Mouse (Mus musculus): Measurements from ENCODE around the gene Azi2.

The Azi2 gene

DNA sequence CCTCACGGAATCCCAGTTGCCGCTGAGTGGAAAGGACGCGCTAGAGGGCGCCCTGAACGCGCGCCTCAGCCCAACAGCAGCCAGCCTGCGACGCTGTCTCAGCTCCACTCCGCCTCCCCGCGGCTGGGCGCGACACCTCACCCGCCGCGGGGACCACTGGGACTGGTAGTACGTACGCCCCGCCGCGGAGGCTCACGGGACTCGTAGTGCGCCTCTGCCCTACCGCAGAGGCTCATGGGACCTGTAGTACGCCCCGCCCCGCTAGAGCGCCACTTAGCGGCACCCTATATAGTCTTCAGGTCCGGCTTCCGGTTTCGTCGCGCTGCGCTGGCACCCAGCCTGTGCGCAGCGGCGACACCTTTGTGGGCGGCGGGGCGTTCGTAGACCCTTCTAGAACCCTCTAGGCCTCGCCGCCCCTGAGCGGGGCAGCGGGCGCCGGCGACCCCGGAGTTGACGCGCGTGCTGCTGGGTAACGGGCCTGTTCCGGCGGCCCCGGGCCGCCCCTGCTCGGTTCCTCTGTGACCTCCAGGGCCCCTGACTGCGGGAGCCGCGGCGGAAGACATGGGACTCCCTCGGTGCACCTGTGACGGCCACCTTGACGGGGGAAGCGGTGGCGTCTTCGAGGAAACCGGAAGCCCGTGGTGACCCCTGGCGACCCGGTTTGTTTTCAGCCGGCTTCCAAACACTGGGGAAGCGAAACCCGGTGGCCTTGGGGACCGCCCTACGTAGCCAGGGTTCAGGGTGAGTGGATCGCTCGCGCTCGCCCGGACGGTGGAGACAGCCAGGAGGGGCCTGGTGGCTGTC lies at the start of gene Azi2:
Gene Azi2 (plus strand): TSS at position 282 of the 804 bp plus-strand sequence.
- in situ Hi-C loops (cut with MboI, MseI): loop anchor here (5.0 kb wide), 1 partner anchor 117 kb away; no protein-coding TSS in a partner anchor

DNA sequence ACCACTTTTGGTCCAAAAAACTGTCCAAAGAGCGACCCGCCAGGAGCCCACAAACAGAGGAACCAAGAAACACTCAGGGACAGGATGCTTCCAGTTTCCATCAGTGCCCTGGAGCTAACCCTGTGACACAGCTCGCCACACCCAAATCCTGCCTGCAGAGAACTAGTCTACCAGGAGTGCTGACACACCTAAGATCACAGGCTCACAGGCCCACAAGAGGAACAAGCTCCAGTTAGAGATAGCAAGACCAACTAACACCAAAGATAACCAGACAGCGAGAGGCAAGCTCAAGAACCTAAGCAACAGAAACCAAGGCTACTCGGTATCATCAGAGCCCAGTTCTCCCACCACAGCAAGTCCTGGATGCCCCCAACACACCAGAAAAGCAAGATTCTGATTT lies 43.7 kb upstream of the Azi2 start:
- in situ Hi-C loops (cut with MboI, MseI): no loop called here

DNA sequence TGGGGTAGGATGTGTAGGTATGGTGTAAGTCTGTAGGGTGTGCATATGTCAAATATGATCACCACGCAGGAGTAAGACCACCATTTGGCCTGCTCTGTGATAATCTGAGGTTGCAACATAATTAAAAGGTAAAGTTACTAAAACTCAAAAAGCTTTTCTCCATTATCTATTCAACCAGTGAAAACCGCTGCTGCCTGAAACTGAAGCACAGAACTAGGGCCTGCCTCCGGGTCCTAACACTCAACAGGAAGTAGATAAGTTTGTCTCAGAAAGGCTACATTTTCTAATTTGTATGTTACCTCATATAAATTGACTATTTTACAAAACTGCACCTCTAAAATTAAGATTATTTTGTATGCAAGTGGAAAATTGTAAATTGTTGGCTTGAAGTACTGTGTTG lies 38.8 kb upstream of the Azi2 start:
- in situ Hi-C loops (cut with MboI, MseI): no loop called here

DNA sequence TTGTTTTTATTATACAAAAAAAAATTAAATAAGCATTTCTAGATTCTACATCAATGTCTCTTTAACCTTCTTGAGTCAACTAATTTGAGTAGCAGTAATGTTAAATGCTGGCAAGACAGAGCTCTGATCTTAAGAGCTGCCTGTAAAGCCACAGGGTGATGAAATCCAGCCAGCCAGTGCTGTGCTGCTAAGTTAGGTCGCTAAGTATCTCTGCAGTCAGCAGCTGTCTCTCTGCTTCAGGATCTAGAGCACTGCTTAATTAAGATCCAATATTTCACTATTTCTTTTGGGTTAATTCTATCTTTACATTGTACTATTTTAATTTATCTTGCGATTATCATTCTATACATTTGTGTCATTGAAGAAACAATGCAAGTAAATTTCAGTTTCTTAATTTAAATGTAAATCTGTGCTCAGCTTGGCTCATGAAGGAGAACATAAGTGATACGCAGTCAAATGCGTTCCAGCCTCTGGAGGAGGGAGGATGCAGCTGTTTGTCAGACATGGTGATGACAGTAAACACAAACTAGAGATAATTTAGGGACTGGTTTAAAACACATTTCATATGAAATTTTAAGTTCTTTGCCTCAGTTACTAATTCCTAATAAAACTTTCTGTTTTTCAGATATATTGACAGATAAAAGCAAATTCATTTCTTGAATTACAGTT lies 36.9 kb upstream of the Azi2 start:
- in situ Hi-C loops (cut with MboI, MseI): no loop called here

DNA sequence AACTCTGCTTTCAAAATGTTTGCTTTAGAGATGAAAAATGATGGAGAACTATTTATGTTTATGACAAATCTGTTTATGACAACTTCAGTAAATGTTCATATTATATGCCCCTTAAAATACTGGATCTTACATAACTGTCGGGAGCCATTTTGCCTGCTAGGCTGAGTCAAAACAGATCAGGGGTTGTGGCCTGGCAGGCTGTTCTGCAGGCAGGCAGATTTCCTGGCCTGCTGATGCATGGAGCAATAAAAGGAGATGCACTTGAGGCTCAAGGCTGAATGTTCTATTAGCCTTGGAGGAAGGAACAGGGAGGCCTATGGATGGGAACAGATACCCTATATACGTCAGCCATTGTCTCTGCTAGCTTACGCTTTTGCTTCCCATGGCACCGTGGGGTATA lies 36.4 kb upstream of the Azi2 start:
- in situ Hi-C loops (cut with MboI, MseI): no loop called here

DNA sequence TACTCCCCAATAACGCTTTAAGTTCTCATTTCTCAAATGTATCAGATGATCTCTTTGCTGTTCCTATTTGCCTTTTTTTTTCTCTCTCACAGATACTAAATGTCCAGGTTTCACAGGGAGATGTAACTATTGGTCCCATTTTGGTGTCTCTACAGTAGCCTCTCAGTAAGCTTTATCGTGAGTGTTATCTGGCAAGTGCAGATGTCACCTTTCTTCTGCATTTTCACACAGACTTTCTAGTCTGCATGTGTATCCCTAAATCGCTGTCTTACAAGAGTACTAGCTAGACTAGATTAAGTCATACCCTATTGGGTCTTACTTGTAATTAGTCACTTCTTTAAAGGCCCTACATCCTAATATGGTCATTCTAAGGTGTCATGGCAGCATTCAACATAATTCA lies 27.4 kb upstream of the Azi2 start:
- in situ Hi-C loops (cut with MboI, MseI): no loop called here

DNA sequence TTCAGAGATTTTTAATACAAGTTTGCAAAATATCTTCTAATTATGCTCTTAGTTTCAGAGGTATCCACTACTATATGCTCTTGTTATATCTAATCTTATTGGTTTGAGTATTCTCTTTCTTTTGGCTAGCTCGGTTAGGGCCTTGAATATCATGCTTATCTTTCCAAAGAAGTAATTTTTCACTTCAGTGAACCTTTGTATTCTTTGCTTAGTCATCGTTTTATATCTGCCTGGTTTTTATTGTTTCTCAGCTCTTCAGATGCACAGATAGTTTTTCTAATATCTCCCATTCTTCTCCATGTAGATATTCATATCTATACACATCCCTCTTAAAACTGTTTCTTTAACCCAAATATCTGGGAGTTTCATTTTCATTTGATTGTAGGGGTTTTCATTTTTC lies 15.3 kb upstream of the Azi2 start:
- in situ Hi-C loops (cut with MboI, MseI): loop anchor here (5.0 kb wide), 1 partner anchor 118 kb away; no protein-coding TSS in a partner anchor

DNA sequence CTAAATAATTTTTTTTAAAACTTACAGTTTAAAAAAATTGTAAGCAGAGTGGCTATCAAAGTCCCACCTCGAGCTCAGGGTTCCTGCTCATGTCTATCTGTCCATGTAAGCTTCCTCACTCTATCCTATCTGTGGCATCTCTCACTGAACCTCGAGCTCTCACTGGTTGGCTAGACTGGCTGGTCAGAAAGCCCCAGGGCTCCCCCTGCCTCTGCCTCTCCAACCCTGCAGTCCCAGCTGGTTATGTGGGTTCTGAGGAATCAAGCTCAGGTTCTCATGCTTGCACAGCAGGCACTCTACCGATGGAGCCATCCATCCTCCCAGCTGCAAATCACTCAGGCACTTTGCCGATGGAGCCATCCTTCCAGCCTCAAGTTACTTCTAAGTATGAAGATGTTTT lies 10.8 kb upstream of the Azi2 start:
- in situ Hi-C loops (cut with MboI, MseI): no loop called here

DNA sequence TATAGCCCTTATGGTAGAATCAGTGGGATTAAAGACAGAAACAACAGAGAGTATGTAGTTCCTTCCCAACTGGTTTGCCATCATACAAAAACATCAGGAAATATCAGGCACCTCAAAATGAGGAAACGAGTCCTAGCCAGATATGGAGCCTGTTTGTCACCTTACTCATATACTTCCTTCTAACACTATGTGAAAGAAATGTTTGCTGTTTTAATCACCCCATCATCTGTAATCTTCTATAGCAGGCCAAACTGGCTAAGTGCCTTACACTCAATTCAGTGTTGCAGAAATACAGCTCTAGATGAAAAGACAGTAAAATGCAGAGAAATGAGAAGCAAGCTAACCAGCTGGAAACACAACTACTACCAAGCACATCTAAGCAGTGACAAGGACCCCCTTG lies 10.0 kb upstream of the Azi2 start:
- in situ Hi-C loops (cut with MboI, MseI): no loop called here

DNA sequence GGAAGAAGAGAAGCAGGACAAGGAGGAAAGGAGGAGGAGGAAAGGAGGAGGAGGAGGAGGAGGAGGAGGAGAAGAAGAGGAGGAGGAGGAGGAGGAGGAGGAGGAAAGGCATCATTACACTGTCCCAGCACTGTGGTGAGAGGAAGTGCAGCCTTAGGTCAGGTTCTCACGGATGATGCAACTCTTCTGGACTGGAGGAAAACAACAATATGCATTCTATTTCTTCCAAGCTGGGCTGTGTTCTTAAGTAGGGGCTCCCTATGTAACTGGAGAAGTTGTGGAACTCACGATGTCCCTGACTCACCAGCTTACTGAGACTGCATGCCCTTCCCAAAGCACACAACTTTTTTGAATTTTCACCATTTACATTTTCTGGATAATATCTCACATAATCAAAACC lies 8.6 kb upstream of the Azi2 start:
- in situ Hi-C loops (cut with MboI, MseI): no loop called here

DNA sequence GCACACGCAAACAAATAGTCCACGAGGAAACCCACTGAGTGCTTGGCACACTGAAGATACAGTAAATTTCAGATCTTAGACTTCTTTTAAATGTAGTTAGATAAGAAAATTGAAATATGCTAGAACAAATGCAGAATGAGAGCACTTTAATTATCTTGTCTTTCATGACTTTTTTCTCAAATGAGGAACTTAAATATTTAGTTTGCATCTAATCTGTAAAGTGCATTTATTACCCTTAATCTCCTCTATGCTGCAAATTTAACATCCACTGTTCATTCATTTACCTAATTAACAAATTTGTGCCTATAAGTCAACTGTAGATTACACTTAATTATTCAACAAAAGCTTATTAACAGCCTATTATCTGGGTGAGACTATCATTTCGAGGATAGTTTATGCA lies 5.3 kb upstream of the Azi2 start:
- in situ Hi-C loops (cut with MboI, MseI): no loop called here

DNA sequence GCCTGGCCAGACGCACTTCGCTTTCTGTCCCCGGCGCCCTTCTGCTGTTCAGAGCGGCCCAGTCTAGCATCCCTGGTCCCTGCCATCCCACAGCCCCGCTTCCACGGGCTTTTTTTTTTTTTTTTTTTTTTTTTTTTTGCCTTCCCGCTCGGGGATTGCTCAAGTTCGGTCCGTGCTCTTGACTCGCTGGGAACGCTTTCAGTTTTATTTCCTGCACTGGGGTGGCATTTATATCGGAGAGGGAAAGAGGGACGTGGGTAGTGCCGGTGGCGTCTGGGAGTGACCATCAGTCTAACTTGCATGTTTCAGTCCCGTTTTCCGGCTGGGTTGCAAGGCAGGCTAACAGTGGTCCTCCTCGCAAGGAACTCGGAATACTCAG lies 712 bp downstream of the Azi2 start:
- in situ Hi-C loops (cut with MboI, MseI): loop anchor here (5.0 kb wide), 1 partner anchor 116 kb away; no protein-coding TSS in a partner anchor

DNA sequence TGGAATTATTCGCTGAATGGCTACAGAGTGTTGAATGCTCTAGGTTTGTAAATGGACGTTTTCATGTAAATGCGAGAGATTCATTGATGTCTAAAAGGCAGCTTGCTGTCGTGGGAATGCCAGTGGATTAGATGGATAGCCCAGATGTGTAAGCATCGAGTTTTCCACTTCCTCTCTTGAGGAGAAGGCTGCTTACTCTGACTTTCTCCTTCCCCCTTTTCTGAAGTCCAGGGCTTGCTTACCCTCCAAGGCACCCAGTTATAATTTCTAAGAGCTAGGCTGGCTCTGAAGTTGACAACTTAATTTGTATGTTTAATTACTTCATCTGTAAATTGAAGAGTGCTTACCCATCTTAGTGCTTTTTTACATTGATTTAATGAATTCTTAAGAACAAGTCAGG lies 1.3 kb downstream of the Azi2 start:
- in situ Hi-C loops (cut with MboI, MseI): loop anchor here (5.0 kb wide), 1 partner anchor 116 kb away; no protein-coding TSS in a partner anchor

DNA sequence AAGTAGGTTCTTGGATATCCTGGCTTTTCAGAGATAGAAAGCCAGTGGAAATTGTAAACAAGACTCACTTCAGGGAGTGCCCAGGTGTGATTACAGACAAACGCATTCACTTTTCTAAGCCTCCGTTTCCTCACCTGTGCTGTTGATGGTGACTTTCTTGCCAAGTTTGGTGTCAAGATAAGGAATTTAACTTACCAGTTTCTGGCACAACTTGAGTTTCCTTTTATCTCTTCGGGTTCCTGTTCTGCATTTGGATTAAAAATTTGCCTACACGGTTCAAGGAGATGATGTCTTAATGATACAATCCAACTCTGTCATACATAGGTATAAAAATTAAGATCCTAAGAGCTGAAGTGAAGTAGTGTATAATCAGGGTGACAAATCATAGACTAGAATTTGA lies 2.4 kb downstream of the Azi2 start:
- in situ Hi-C loops (cut with MboI, MseI): loop anchor here (5.0 kb wide), 1 partner anchor 115 kb away; no protein-coding TSS in a partner anchor

DNA sequence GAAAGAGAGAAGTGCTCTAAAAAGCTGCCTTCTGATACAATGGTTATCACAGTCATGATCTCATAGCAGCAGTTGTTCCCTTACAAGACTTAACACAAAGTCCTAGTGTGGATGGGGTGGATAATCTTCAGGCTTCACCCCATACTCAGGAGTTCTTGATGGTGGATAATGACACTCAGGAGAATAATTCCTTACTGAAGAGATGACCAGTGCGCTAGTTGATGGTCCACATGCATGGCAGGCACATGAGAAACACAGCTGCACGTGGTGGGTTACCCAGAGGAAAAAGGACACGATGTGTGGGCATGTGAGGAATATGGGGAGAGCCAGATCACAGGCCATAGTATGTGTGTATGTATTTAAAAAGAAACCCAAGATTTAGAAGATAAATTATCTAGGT lies 3.3 kb downstream of the Azi2 start:
- in situ Hi-C loops (cut with MboI, MseI): loop anchor here (5.0 kb wide), 1 partner anchor 114 kb away; no protein-coding TSS in a partner anchor

DNA sequence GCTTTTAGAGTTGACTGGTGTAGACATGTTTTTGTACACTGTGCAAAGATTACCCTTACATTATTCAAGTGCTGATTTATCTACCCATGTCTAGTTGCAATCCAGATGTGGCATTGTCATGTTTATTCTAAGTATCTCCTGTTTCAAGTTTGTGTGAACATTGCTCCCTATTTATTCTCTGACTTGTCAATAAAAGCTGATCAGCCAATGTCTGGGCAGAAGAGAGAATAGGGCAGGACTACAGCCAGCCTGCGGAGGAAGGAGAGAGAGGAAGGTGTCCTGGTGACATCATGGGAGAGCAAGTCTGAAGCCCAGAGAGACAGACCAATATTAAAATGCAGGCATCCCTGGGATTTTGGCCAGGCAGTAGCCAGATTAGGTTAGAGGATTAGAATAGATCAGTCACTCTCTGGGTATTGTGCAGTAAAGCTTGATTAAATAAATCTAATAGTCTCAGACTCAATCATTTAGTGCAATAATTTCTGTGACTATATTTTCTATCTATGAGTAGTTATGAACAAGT lies 4.8 kb downstream of the Azi2 start:
- in situ Hi-C loops (cut with MboI, MseI): no loop called here

DNA sequence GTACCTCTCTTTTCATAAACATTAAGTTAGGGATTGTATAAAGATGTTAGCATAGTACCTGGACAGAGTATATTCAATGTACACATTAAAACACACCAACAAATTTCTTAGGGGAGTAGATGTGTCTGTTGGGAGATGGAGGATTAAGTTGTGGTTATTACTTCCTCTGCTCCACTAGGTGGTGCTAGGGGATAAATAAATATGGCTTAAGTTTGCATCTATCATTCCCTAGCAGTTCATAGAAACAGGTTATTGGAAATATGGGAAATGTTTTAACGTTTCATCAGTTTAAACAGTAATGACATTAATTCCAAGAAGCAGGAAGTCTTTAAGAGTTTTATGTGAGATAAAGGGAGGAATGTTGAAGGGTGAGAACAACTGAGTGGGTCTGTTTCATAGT lies 13.0 kb downstream of the Azi2 start:
- in situ Hi-C loops (cut with MboI, MseI): loop anchor here (5.0 kb wide), 1 partner anchor 439 kb away; no protein-coding TSS in a partner anchor

DNA sequence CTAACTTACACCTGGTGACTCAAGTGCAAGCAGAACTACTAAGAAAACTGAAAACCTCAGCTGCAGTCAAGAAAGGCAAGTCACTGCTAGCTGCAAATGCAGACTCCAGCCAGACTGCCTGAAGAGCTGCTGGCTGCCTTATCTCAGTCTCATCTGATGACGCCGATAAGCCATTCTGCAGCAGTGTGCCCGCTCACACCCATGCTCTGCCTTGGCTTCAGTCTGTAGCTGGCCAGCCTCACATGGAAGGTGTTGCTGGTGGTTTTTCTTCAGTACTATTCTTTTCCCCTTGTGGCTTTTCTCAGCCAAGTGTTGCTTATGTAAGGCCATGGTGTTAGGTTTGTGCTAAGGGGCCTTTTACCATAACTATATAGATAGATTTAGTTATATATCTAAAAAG lies 18.8 kb downstream of the Azi2 start:
- in situ Hi-C loops (cut with MboI, MseI): no loop called here

DNA sequence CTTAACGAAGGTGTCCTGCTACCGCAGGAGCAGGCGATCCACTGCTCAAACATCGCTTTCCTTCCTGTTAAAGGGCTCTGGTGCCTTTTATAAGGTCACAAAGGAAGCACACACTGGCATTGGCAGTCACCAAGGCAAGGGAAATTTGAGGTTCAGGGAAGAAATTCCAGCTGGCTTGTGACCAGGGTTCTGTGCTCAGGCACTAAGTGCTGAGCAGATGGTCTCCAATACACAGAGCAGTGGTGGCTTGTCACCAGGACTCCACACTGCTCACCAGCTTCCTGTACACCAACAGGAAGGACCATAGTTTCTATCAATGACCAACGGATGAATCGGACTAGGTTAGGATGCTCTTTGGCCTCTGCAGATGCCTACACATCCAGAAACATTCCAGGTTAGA lies 30.1 kb downstream of the Azi2 start:
- in situ Hi-C loops (cut with MboI, MseI): no loop called here

DNA sequence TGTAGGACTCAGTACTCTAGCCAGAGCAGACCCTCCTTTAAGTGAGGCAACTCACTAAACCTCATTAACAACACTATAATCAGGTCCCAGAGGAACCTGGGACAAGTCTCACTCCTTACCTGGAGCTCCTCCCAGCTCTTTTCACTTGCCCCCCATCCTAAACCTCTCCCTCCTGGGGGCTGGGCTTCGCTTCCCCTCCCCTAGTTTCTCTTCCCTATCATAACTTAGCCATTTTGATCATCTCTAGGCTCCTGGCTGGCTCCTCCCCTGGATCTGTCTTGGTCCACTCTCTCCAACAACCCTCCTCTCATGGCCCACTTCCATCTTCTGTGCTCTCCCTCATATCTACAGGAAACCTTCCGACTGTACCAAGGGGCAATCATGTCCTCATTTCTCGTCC lies 31.0 kb downstream of the Azi2 start:
- in situ Hi-C loops (cut with MboI, MseI): no loop called here

DNA sequence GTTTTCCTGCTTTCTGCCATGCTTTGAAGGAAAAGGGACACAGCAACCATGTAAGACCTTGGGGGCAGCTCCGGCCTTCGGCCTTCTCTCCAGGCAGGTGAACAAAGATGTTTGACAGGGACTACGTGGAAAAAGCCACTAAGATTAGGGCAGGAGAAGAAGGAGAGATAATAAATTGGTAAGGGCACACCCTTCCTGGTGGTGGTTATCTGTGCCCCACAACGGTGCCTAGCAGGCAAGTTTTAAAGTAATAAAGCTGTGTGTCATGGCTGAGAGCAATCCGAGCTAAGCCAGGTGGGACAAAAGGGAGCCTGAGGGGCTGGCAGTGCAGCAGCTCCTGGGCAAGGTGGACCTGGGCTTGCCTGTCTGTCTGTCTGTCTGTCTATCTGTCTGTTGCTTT lies 31.8 kb downstream of the Azi2 start:
- in situ Hi-C loops (cut with MboI, MseI): no loop called here

DNA sequence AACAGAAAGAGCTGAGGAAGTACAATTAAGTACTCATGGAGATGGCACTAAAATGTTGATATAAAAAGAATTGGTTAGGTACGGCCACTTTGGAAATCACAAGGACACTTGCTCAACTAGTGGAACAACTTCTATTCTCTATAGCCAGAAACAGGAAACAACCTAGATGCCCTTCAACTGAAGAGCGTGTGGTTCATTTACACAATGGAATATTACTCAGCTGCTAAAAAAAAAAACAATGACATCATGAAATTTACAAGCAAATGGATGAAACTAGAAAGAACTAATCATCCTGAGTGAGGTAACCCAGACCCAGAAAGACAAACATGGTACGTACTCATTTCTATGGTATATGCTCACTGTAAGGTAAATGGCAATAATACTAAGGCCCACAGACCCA lies 33.1 kb downstream of the Azi2 start:
- in situ Hi-C loops (cut with MboI, MseI): no loop called here
